Mouse (Mus musculus) kidney, embryonic 15.5 days (tissue): ENCODE results near the gene Exoc4. TPM values are rescaled to one million over a fixed set of nuclear protein-coding genes. Genes with fewer than 3 reads are reported as not detected.

Experiments
- ATAC-seq: fragments of 200-750 bp; cut with Nextera tagmentation; replicated peaks from 2 replicates; pipeline ENCODE4 v1.8.0; 2017; ENCODE audit warnings: moderate TSS enrichment; ENCODE audit not compliant: low FRiP score
- H3K27ac ChIP-seq: fragments of 300-500 bp; sonication (generic); 2 replicates; pipeline ENCODE4 v1.5.1; 2015; ENCODE audit warnings: mild to moderate bottlenecking, inconsistent platforms
- H3K27me3 ChIP-seq: fragments of 300-500 bp; sonication (generic); 2 replicates; pipeline ENCODE4 v1.6.1; 2015; ENCODE audit warnings: inconsistent platforms
- H3K36me3 ChIP-seq: fragments of 300-500 bp; sonication (generic); 2 replicates; pipeline ENCODE4 v1.6.1; 2015; ENCODE audit warnings: inconsistent platforms
- H3K4me1 ChIP-seq: fragments of 300-500 bp; sonication (generic); 2 replicates; pipeline ENCODE4 v1.6.1; 2015; ENCODE audit warnings: inconsistent platforms
- H3K4me2 ChIP-seq: fragments of 300-500 bp; sonication (generic); 2 replicates; pipeline ENCODE4 v1.6.1; 2015; ENCODE audit warnings: moderate library complexity, mild to moderate bottlenecking, inconsistent platforms
- H3K4me3 ChIP-seq: fragments of 300-500 bp; sonication (generic); replicated peaks from 2 replicates; pipeline ENCODE4 v1.5.1; 2015; ENCODE audit warnings: mild to moderate bottlenecking, inconsistent platforms
- H3K9ac ChIP-seq: fragments of 300-500 bp; sonication (generic); 2 replicates; pipeline ENCODE4 v1.6.1; 2015; ENCODE audit warnings: mild to moderate bottlenecking, inconsistent platforms
- H3K9me3 ChIP-seq: fragments of 300-500 bp; sonication (generic); replicated peaks from 2 replicates; pipeline ENCODE4 v1.6.1; 2016; ENCODE audit warnings: inconsistent platforms
- WGBS: fragments of 180-500 bp; shearing (Covaris S2); methylation state at CpG from one replicate; pipeline ENCODE4 v1.1.7; 2015; ENCODE audit warnings: mixed read lengths; 5-methylcytosine and 5-hydroxymethylcytosine counted together
- polyA plus RNA-seq: library from polyadenylated mRNA; unstranded; fragments of >200 nt; fragmentation: Nextera tagmentation; extraction: Ambion mirVana; gene quantifications from 2 replicates; pipeline ENCODE4 v1.2.1, GENCODE M21; 2015

Exoc4 gene
- polyA plus RNA-seq, 1 experiment from 2014 or later, result 39.9 TPM

GRCm38 (mm10) chr6:33803481-33804098, 554.7 kb downstream of the Exoc4 start:
- Histone ChIP-seq H3K36me3 (no peaks in the 10 kb centered on the region), H3K27me3 (no peaks in the 10 kb centered on the region), H3K9ac (no peak overlapping the region), H3K27ac (no peak overlapping the region), H3K4me1 (no peaks in the 10 kb centered on the region), H3K4me3 (no peak overlapping the region), H3K9me3 (no peaks in the 10 kb centered on the region), H3K4me2 (no peak overlapping the region)
- ATAC-seq, result no peak
- 71% methylated on average over 3 of the region's 3 CpGs for WGBS

- Histone ChIP-seq H3K9ac (no peak overlapping the region), H3K4me3 (no peak overlapping the region), H3K27ac (no peak overlapping the region), H3K4me1 (no peaks in the 10 kb centered on the region), H3K9me3 (no peaks in the 10 kb centered on the region), H3K36me3 (no peaks in the 10 kb centered on the region), H3K4me2 (no peak overlapping the region), H3K27me3 (no peaks in the 10 kb centered on the region)
- WGBS, result 71% methylated on average over 2 of the region's 2 CpGs
- ATAC-seq, result no peak
Measured at GRCm38 (mm10) chr6:33804775-33805174, 555.9 kb downstream of the Exoc4 start.

DNA sequence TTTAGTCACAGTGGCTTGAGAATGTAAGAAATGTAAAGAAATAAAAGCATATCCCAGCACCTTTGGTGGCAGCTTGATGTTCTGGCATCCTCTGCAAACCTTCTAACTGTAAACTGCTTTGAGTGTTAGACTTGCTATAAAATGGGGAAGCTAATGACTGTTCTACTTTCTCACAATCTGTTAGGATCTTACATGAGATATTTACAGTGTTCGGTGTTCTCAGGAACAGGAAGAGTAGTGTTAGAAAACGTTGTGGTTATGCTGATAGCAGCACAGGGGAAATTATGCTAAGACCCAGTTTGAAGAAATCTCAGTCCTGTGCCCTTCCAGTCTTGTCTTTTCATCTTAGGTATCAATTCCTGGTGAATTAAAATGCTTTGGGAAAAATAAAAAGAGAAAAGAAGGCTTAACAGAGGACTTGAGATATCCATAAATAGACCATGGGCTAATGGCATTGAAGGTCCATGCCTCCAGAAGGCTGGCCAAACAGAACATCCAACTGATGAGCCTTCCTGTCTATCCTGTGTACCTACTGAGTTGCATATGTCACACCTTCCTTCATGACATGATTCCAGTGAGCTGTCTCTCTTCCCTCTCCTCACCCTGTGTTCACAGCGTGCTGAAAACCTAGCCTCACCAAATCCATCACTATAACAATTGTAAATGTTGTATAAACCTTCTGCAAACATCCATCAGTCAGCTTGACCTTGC, 557.3 kb downstream of the Exoc4 start:
- no peak overlapping the region for H3K9ac ChIP-seq
- ATAC-seq, result no peak
- no peaks in the 10 kb centered on the region for H3K36me3 ChIP-seq
- H3K4me2 ChIP-seq, result no peak overlapping the region
- H3K4me3 ChIP-seq, result no peak overlapping the region
- H3K9me3 ChIP-seq, result no peaks in the 10 kb centered on the region
- no peaks in the 10 kb centered on the region for H3K4me1 ChIP-seq
- 80% methylated on average over 3 of the region's 3 CpGs for WGBS
- no peak overlapping the region for H3K27ac ChIP-seq
- H3K27me3 ChIP-seq, result no peaks in the 10 kb centered on the region

- Histone ChIP-seq H3K27me3 (no peaks in the 10 kb centered on the region), H3K4me3 (no peak overlapping the region), H3K9me3 (no peaks in the 10 kb centered on the region), H3K27ac (no peak overlapping the region), H3K36me3 (0 out of 2 replicates have a peak, but pooled peaks cover 7% of the 10 kb centered on the region), H3K9ac (no peak overlapping the region), H3K4me2 (no peak overlapping the region), H3K4me1 (no peaks in the 10 kb centered on the region)
- WGBS, result 52% methylated on average over 2 of the region's 2 CpGs
- no peak for ATAC-seq
Measured at GRCm38 (mm10) chr6:33814386-33814785, 565.5 kb downstream of the Exoc4 start.

GRCm38 (mm10) chr6:33823171-33823570, 574.3 kb downstream of the Exoc4 start:
- no peak overlapping the region for H3K4me3 ChIP-seq
- ATAC-seq, result no peak
- H3K27ac ChIP-seq, result no peak overlapping the region
- WGBS, result 86% methylated on average over 2 of the region's 2 CpGs
- H3K4me1 ChIP-seq, result no peaks in the 10 kb centered on the region
- no peaks in the 10 kb centered on the region for H3K27me3 ChIP-seq
- no peak overlapping the region for H3K4me2 ChIP-seq
- H3K9me3 ChIP-seq, result no peaks in the 10 kb centered on the region
- no peaks in the 10 kb centered on the region for H3K36me3 ChIP-seq
- H3K9ac ChIP-seq, result no peak overlapping the region

DNA sequence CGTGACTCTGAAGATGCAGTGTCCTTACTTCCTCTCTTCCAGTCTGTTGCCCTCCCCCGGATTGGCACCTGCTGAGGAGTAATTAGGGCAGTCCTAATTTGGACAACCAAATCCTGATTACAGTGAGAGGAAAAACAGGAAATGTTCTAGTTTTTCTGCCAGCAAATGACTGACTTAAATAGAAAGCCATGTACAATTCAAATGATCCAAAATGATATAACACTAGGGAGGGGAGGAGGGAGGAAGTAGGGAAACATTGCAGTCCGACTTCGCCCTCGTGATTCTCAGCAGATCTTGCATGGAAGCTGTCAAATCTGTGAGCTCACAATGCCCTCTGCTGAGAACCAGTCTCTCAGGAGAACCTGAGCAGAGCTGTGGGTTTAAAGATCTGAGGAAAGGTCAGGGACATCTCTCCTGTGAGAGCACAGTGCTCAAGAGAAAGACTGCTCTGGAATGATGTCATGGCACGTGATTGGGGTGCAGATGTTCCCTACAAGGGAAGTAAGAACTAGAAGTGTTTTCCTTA, 575.0 kb downstream of the Exoc4 start:
- no peak overlapping the region for H3K9ac ChIP-seq
- no peak overlapping the region for H3K4me3 ChIP-seq
- H3K27ac ChIP-seq, result no peak overlapping the region
- 61% methylated on average over 6 of the region's 6 CpGs for WGBS
- H3K27me3 ChIP-seq, result no peaks in the 10 kb centered on the region
- no peak for ATAC-seq
- H3K36me3 ChIP-seq, result no peaks in the 10 kb centered on the region
- H3K9me3 ChIP-seq, result no peaks in the 10 kb centered on the region
- no peaks in the 10 kb centered on the region for H3K4me1 ChIP-seq
- H3K4me2 ChIP-seq, result no peak overlapping the region

GRCm38 (mm10) chr6:33828499-33828898, 579.6 kb downstream of the Exoc4 start:
- no peak overlapping the region for H3K4me3 ChIP-seq
- ATAC-seq, result no peak
- WGBS, result 95% methylated on average over 6 of the region's 6 CpGs
- no peaks in the 10 kb centered on the region for H3K9me3 ChIP-seq
- H3K4me2 ChIP-seq, result no peak overlapping the region
- no peak overlapping the region for H3K27ac ChIP-seq
- H3K27me3 ChIP-seq, result no peaks in the 10 kb centered on the region
- H3K9ac ChIP-seq, result no peak overlapping the region
- no peaks in the 10 kb centered on the region for H3K36me3 ChIP-seq
- peaks cover 6% of the 10 kb centered on the region; the same call in 1 of the 2 replicates for H3K4me1 ChIP-seq

DNA sequence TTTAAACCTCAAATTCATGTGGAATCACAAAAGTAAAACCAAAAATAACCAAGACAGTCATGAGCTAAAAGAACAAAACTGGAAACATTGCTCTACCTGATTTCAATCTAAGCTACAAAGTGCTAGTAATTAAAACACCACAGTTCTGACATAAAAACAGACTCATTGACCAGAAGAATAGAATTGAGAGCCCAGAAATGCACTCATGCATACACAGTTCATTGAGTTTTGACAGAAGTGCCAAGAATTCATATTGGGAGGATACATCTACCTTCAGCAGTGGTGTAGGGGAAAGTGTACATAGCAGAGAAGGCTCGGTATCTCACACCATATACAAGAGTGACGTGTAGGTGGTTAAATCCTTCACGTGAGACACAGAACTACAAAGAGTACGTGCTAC, 580.4 kb downstream of the Exoc4 start:
- Histone ChIP-seq H3K4me3 (no peak overlapping the region), H3K36me3 (no peaks in the 10 kb centered on the region), H3K27ac (no peak overlapping the region), H3K9ac (no peak overlapping the region), H3K4me1 (peaks cover 6% of the 10 kb centered on the region; the same call in 1 of the 2 replicates), H3K9me3 (no peaks in the 10 kb centered on the region), H3K27me3 (no peaks in the 10 kb centered on the region), H3K4me2 (no peak overlapping the region)
- ATAC-seq, result no peak
- 97% methylated on average over 4 of the region's 4 CpGs for WGBS

GRCm38 (mm10) chr6:33831276-33831675, 582.4 kb downstream of the Exoc4 start:
- H3K27ac ChIP-seq, result no peak overlapping the region
- H3K4me1 ChIP-seq, result peaks cover 6% of the 10 kb centered on the region; the same call in 1 of the 2 replicates
- H3K9me3 ChIP-seq, result no peaks in the 10 kb centered on the region
- H3K9ac ChIP-seq, result no peak overlapping the region
- no peaks in the 10 kb centered on the region for H3K36me3 ChIP-seq
- 89% methylated on average over 3 of the region's 3 CpGs for WGBS
- ATAC-seq, result no peak
- no peaks in the 10 kb centered on the region for H3K27me3 ChIP-seq
- no peak overlapping the region for H3K4me2 ChIP-seq
- no peak overlapping the region for H3K4me3 ChIP-seq

DNA sequence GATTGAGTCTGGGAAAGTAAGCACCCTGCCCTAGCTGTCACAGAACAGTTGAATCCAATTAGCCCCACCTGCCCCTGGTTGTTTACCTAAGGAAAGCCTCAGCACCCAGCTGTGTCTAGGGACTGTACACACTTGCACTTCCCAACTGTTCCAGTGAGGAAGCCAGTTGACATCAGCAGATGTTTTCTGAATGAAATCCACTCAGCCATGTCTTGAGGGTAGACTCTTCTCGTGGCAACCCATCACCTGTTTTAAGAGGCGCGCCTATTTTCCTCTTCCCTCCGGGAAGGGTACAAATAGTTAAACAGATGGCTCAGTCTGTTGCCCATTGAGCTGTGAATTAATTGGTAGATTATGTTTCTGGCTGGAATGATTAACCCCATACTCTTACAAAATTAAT, 584.1 kb downstream of the Exoc4 start:
- H3K4me2 ChIP-seq, result no peak overlapping the region
- ATAC-seq, result peak; percentile 94
- peaks cover 6% of the 10 kb centered on the region; the same call in 1 of the 2 replicates for H3K4me1 ChIP-seq

GRCm38 (mm10) chr6:33836048-33836780, 587.3 kb downstream of the Exoc4 start:
- Histone ChIP-seq H3K9me3 (no peaks in the 10 kb centered on the region), H3K9ac (no peak overlapping the region), H3K36me3 (no peaks in the 10 kb centered on the region), H3K4me3 (no peak overlapping the region), H3K27ac (no peak overlapping the region), H3K4me1 (peaks cover 6% of the 10 kb centered on the region; the same call in 1 of the 2 replicates), H3K27me3 (no peaks in the 10 kb centered on the region), H3K4me2 (no peak overlapping the region)
- ATAC-seq, result no peak
- 84% methylated on average over 3 of the region's 3 CpGs for WGBS

More for the DNA sequence above, 584.1 kb downstream of the Exoc4 start:
- WGBS, result 40% methylated on average over 4 of the region's 4 CpGs
- Histone ChIP-seq H3K27me3 (no peaks in the 10 kb centered on the region), H3K36me3 (no peaks in the 10 kb centered on the region), H3K4me3 (no peak overlapping the region), H3K27ac (0 out of 2 replicates have a peak overlapping the region, but pooled peaks have one; percentile 48), H3K9ac (no peak overlapping the region), H3K9me3 (no peaks in the 10 kb centered on the region)

DNA sequence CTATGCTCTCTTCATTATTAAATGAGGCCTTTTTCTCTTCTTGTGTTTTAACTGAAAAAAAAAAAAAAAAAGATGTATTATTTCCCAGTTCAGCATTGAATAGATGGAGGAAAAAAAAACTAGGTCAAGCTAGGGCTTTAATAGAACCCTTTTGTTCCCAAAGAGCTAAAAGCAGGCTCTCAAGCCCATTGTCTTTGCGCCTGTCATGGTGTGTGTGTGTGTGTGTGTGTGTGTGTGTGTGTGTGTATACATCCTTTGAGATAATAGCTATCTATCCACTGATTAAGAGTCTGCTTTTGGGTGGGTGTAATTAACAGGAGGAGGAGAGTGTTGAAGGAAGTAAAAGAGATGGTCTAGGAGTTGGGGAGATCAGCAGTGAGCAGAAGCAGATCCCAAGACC, 594.0 kb downstream of the Exoc4 start:
- ATAC-seq, result no peak
- Histone ChIP-seq H3K36me3 (no peaks in the 10 kb centered on the region), H3K9me3 (no peaks in the 10 kb centered on the region), H3K27ac (no peak overlapping the region), H3K27me3 (no peaks in the 10 kb centered on the region), H3K4me2 (no peak overlapping the region), H3K4me1 (no peaks in the 10 kb centered on the region), H3K4me3 (no peak overlapping the region), H3K9ac (no peak overlapping the region)
- WGBS, result 86% methylated on average over 1 of the region's 1 CpGs
